Mouse (Mus musculus): ENCODE results near the gene Gm5483.
"Not testable (repeated sequence)": the region's sequence is repeated elsewhere in the genome, so short reads cannot be mapped to it uniquely, and the experiment has no call there.

Gene Gm5483

GRCm38 (mm10) chr16:36183912-36184311 is at the start of gene Gm5483:
TSS of gene Gm5483 (plus strand) at chr16:36184212.
- not testable (repeated sequence) for DNase-seq

- DNase-seq = no peak
These were observed 45.8 kb upstream of the Gm5483 start for GRCm38 (mm10) chr16:36138201-36138600.

GRCm38 (mm10) chr16:36156402-36156975 is 27.5 kb upstream of the Gm5483 start, which contains the start of gene Stfa2l1:
TSS of gene Stfa2l1 (plus strand) at chr16:36156811.
- DNase-seq = no peak

- not testable (repeated sequence) for DNase-seq
These were observed 16.2 kb upstream of the Gm5483 start for GRCm38 (mm10) chr16:36167841-36168240.

- no peak for DNase-seq
These were observed 7.9 kb upstream of the Gm5483 start for GRCm38 (mm10) chr16:36176108-36176507.

GRCm38 (mm10) chr16:36179910-36180309 is 4.1 kb upstream of the Gm5483 start:
- no peak for DNase-seq

- no peak for DNase-seq
These were observed 15.2 kb downstream of the Gm5483 start for GRCm38 (mm10) chr16:36199226-36199625.

- DNase-seq = no peak
These were observed 19.8 kb downstream of the Gm5483 start for GRCm38 (mm10) chr16:36203846-36204245.

GRCm38 (mm10) chr16:36205684-36206083 is 21.7 kb downstream of the Gm5483 start:
- DNase-seq = not testable (repeated sequence)

- no peak for DNase-seq
These were observed 26.0 kb downstream of the Gm5483 start, which contains the start of gene Gm5416 for GRCm38 (mm10) chr16:36209967-36210453. TSS of gene Gm5416 (plus strand) at chr16:36210403.

GRCm38 (mm10) chr16:36221168-36221567 is 37.2 kb downstream of the Gm5483 start, which contains the start of gene 2010005H15Rik:
TSS of gene 2010005H15Rik (plus strand) at chr16:36221468.
- DNase-seq = not testable (repeated sequence)

Data from lung, postnatal 4 days (tissue).